Mouse (Mus musculus): ENCODE results near the gene Olfr694.
"Not testable (repeated sequence)": the region's sequence is repeated elsewhere in the genome, so short reads cannot be mapped to it uniquely, and the experiment has no call there.

Gene Olfr694

DNA sequence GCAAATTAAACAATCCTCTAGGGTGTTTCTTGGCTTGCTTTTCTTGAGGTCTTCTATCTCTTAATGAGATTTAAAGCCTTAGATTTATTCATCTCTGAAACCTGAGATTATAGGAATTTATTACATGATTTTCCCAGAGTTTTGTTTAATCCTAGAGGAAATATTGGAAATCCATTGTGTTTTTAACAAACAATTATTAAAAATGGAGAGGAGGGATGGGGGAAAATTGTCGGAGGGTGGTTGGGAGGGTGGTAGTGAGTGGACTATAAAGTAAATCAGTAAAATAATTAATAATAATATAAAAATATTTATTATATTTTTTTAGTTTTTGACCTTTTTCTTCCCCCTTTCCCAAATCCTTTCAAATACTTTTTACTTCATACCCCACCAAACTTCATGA is at the start of gene Olfr694:
Gene Olfr694, minus strand, starts transcription at position 101 of the 400 bp plus-strand sequence.
- no peak for DNase-seq (ENCODE audit: low read depth, low spot score)

DNA sequence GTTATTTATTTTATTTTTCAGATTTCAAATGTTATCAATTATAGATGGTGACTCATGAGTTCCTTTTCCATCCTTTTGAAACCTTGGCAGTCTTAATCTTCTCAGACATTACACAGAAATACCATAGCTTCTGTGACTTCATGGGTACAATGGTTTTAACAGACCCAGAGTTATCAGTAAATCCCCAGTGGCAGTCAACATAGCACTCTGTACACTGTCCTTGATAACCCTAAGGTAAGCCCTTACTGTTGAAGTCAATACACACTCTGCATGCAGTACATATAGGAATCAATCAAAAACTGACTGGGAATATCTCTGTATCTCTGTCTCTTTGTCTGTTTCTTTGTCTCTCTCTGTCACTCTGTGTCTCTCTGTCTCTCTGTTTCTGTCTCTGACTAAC is 45.4 kb upstream of the Olfr694 start:
- no peak for DNase-seq (ENCODE audit: low read depth, low spot score)

- DNase-seq (ENCODE audit: low read depth, low spot score), result no peak
Measured at GRCm38 (mm10) chr7:106733717-106734116, 42.1 kb upstream of the Olfr694 start.

DNA sequence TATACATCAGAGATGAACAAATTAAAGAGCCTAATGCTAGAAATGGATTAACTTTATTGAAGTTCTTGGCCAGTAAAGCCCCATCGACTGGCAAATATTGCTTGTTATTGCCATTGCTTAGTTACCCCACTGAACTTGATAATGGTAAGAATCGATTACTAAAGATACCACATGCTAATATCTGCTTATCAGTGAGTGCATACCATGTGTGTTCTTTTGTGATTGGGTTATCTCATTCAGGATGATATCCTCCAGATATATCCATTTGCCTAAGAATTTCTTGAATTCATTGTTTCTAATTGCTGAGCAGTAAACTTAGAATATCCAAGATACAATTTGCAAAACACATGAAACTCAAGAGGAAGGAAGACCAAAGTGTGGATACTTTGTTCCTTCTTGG is 34.0 kb upstream of the Olfr694 start:
- DNase-seq (ENCODE audit: low read depth, low spot score), result not testable (repeated sequence)

DNA sequence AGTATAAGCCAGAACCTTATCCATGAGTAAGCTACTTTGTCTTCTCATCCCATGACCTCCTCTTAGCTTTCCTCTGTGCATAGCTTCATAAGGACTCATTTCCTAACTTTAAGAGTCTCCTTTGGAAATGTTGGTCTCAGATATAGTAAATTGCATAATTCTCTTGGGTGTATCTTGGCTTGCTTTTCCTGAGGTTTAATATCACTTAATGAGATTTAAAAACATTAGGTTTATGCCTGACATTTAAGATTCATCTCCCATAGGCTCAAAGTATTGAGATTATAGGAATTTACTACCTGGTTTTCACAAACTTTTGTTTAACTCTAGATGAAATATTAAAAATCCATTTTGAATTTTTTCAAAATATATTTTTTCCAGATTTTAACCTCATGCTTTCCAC is 24.7 kb upstream of the Olfr694 start, which contains the start of gene Olfr695:
Gene Olfr695, minus strand, starts transcription at position 101 of the 400 bp plus-strand sequence.
- DNase-seq (ENCODE audit: low read depth, low spot score), result no peak

DNA sequence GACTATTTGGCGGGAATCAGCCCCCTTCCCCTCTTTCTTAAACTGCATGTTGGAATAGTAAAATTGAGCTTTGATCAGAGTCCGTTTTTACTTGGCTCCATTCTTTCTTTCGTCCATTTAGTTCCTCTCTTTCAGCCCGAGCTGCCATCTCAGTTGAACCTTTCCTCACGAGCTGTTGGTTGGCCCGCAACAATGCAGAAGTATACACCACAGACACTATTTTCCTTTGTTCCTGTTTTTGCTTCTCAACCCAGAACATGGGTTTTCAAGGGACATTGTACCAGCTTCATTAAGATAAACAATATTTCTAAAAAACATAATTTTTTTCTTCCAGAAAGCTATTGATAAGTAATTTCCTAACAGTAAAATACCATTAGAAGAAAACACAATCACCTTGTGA is 19.8 kb upstream of the Olfr694 start:
- DNase-seq (ENCODE audit: low read depth, low spot score), result no peak

DNA sequence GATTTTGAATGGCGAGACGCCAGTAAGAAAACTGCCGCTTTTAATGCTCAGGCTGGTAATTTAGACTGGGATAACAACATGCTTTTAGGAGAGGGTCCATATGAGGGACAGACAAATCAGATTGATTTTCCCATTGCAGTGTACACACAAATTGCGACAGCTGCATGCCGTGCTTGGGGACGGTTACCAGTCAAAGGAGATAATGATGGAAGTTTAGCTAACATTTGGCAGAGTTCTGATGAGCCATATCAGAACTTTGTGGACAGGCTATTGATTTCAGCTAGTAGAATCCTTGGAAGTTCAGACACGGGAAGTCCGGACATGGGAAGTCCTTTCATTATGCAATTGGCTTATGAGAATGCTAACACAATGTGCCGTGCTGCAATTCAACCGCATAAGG is 16.1 kb upstream of the Olfr694 start:
- not testable (repeated sequence) for DNase-seq (ENCODE audit: low read depth, low spot score)

GRCm38 (mm10) chr7:106696891-106697290 is 5.3 kb upstream of the Olfr694 start:
- no peak for DNase-seq (ENCODE audit: low read depth, low spot score)

GRCm38 (mm10) chr7:106692976-106693375 is 1.4 kb upstream of the Olfr694 start:
- DNase-seq (ENCODE audit: low read depth, low spot score), result no peak

DNA sequence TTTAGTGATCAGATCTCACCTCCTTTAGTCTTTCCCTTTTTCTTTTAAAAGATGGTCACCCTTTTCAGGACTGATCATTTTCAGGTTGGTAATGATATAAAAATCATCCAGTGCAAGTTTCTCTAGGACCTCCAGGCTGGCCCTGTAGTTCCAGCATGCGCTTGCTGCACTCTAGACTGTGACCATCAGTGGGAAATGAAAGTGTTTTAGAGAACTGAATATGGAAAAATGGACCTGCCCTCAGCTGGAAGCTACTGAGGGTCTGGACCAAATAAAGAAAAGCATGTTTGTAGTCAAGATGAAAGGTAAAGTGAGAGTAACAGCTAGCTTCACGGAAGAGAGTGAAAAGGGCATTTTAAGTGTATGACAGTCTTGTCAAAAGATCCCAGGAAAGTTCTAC is 6.2 kb downstream of the Olfr694 start:
- no peak for DNase-seq (ENCODE audit: low read depth, low spot score)

GRCm38 (mm10) chr7:106680484-106680883 is 11.1 kb downstream of the Olfr694 start, which contains the start of gene Olfr693:
Olfr693 (minus strand) TSS chr7:106680584.
- no peak for DNase-seq (ENCODE audit: low read depth, low spot score)

DNA sequence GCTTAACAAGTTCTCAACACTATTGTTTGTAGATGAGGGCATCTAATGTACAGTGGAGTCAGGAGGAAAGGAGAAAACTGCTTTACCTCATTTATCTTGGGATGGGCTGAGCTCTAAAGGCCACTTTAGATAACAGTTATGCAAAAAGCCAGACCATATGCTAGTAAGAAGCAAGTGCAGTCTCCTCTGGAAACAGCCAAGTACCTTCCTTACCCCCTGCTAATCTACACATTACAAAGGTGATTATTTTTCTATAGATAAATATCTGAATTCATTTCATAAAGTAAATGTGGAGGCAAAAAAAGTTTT is 39.3 kb downstream of the Olfr694 start:
- no peak for DNase-seq (ENCODE audit: low read depth, low spot score)

- no peak for DNase-seq (ENCODE audit: low read depth, low spot score)
Measured at GRCm38 (mm10) chr7:106651555-106652343, 39.9 kb downstream of the Olfr694 start.

- DNase-seq (ENCODE audit: low read depth, low spot score), result no peak
Measured at GRCm38 (mm10) chr7:106649774-106650173, 41.8 kb downstream of the Olfr694 start.

GRCm38 (mm10) chr7:106645261-106645660 is 46.4 kb downstream of the Olfr694 start:
- DNase-seq (ENCODE audit: low read depth, low spot score), result no peak

- no peak for DNase-seq (ENCODE audit: low read depth, low spot score)
Measured at GRCm38 (mm10) chr7:106644222-106644870, 47.3 kb downstream of the Olfr694 start.

GRCm38 (mm10) chr7:106640839-106641238 is 50.8 kb downstream of the Olfr694 start:
- DNase-seq (ENCODE audit: low read depth, low spot score), result no peak

DNA sequence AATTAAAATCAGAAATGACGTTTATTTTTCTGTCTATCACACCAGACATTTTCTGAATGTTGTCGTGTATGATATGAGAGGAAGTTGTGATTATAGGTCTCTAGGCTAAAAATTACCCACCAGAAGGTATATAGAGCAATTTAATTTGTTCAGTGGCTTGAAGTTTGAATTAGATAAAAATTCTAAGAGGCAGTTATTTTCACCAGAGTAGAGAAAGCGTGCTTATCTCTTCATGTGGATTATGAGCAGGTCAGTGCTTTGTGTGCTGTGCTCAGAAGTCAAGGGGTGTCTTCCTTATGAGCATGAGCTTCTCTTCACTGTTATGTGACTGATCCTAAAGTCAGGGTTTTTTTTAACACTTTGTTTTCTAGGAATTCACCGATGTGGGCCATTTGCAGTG is 56.1 kb downstream of the Olfr694 start:
- DNase-seq (ENCODE audit: low read depth, low spot score), result no peak

Measured in mesoderm, embryonic 11.5 days (tissue).